Mouse (Mus musculus) thymus, adult 2 months (tissue): ENCODE data around the gene Rfx4.

ENCODE experiments used
- CTCF ChIP-seq: fragments of 200-500 bp; IDR thresholded peaks from 2 replicates; pipeline ENCODE4 v1.5.1; 2012; ENCODE audit warnings: mild to moderate bottlenecking, control low read depth, low read length, moderate library complexity, borderline replicate concordance; ENCODE audit not compliant: control insufficient read depth, poor library complexity, insufficient read depth; ENCODE audit errors: extremely low read depth
- POLR2A ChIP-seq: fragments of 200-500 bp; IDR thresholded peaks from 2 replicates; pipeline ENCODE4 v1.6.1; 2012; ENCODE audit warnings: mild to moderate bottlenecking, low read length, control low read depth, moderate library complexity; ENCODE audit not compliant: control insufficient read depth, poor library complexity, insufficient read depth; ENCODE audit errors: extremely low read depth

DNA sequence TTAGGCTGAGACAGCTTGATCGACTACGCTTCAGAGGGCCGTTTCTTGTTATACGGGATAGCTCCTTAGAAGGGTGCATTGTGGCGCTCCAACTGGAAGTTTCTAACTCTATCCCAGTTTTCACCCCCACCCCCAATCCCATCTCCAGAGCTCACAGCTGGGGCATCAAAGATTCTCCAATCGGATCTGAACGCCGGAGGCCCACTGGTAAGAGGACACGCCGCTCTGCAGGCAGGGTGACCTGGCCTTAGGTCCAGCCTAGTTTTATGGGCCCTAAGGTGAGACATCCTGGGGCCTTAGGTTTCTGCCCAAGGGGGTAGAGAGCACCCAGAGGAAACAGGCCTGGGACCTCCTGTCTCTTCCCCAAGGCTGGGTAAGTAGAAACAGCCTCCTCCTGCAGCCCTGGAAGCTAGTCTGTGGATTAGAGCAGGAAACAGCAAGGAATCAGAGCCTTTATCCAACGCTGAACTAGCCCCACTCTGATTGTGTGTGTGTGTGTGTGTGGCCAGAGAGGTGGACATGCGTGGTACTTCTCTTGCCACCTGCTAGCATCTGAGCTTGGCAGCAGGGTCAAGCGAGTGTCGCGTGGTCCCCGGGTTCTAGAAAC is 3.8 kb downstream of the Rfx4 start:
- no peak for TF ChIP-seq POLR2A
- no peak for TF ChIP-seq CTCF
